Mouse (Mus musculus): ENCODE data around the gene Syt5. TPM values are rescaled to one million over a fixed set of nuclear protein-coding genes. Genes with fewer than 3 reads are reported as not detected.
A peak's percentile ranks its signal among the peaks of the same experiment; 100 is the strongest.
"Not testable (repeated sequence)": the region's sequence is repeated elsewhere in the genome, so short reads cannot be mapped to it uniquely, and the experiment has no call there.

Syt5 gene
- polyA plus RNA-seq, 1 experiment from 2014 or later, result 8.1 TPM

DNA sequence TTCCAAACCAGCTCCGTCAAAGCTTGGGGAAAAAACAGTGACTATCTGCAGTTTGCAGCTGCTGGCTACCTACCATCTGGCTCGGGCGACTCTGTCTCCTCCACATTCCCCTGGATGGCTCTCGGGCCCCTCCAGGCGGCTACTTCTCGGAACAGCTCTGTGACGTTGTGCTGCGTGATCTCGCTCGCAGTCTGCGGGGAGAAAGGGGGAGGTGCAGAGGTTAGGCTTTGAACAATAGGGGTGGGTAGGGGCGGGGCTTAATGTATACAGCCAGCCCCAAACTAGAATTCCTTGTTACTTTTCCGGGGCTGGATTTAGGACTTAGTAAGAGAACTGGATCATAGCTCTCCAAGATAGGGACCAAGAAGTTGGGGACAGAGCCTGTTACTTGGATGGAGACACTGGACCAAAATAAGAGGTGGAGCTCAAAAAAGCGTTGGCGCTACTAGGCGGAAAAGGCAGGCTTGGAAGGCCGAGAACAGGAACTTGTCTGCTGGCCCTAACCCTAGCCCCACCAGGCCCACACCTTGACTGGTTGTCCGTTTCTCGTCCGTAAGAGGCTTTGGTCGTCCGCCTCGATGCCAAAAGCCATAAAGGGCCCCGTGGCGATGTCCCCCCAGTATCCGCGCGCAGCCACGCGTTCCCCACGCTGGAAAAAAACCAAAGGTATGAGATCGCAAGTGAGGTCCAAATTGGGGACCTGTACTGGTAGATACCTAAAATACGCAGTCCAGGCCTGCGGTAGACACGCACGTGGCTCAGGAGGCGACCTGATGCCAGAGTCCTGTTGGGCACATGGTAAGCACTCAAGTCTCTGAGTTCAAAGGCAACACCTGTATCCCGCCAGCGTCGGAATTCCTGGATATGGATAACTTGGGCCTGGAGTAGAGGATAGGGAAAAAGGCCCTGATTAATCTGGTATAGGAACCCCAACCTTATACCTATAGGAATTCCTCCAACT lies 20.7 kb downstream of the Syt5 start:
- Histone ChIP-seq H3K4me3 (ENCODE audit: low read depth, low read length) (peak overlapping the region; percentile 31), H3K27ac (ENCODE audit: low read length) (peak overlapping the region; percentile 39; the same call in 1 of the 2 replicates), H3K27me3 (ENCODE audit: control insufficient read depth, insufficient read depth, low read length) (no peaks in the 10 kb centered on the region), H3K4me1 (ENCODE audit: control insufficient read depth, insufficient read depth, low read length) (no peaks in the 10 kb centered on the region), H3K4me2 (replicated peaks; ENCODE audit: low read depth, low read length) (peak overlapping the region; percentile 54), H3K9me3 (ENCODE audit: control insufficient read depth, low read depth, low read length) (no peaks in the 10 kb centered on the region), H3K36me3 (ENCODE audit: control insufficient read depth, insufficient read depth, low read length) (no peaks in the 10 kb centered on the region), H3K9ac (replicated peaks; ENCODE audit: low read depth, low read length) (peak overlapping the region; percentile 25; the same call in 1 of the 2 replicates)
- ATAC-seq (ENCODE audit: insufficient number of reproducible peaks, insufficient read depth, low FRiP score, low read depth), result peak; percentile 90
- 26% methylated on average over 40 of the region's 40 CpGs for WGBS

DNA sequence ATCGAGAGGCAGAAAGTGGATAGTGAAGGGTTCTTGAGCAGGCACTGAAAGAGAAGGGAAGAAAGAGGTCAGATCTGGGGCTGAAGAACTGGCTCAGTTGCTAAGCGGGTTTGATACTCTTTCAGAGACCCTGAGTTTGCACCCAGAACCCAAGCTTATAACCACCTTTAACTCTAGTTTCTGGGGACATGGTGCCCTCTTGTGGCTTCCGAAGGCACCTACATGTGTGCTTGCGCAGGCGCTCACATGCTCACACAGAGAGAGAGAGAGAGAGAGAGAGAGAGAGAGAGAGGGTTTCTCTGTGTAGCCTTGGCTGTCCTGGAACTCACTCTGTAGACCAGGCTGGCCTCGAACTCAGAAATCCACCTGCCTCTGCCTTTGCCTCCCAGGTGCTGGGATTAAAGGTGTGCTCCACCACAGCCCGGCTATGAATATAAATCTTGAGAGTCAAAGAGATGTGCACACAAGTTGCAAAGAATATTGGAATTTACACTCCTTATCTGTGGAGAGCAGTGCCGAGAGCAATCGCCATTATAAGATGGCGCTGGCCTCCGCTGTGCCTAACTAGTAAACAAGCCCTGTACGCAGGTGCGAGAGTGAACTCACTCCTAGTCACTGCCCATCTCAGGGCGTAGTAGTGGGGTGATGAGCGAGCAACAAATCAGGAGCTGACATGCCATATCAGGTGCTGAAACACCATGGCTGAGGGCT lies 23.0 kb downstream of the Syt5 start, which contains the start of gene Tnni3:
Gene Tnni3 (minus strand): TSS at position 18 of the 711 bp plus-strand sequence.
- H3K9ac ChIP-seq (replicated peaks; ENCODE audit: low read depth, low read length); H3K4me1 ChIP-seq (ENCODE audit: control insufficient read depth, insufficient read depth, low read length); H3K27ac ChIP-seq (ENCODE audit: low read length); H3K4me2 ChIP-seq (replicated peaks; ENCODE audit: low read depth, low read length); H3K9me3 ChIP-seq (ENCODE audit: control insufficient read depth, low read depth, low read length); H3K27me3 ChIP-seq (ENCODE audit: control insufficient read depth, insufficient read depth, low read length); H3K4me3 ChIP-seq (ENCODE audit: low read depth, low read length); ATAC-seq (ENCODE audit: insufficient number of reproducible peaks, insufficient read depth, low FRiP score, low read depth); H3K36me3 ChIP-seq (ENCODE audit: control insufficient read depth, insufficient read depth, low read length): not testable (repeated sequence)
- 72% methylated on average over 15 of the region's 15 CpGs for WGBS

DNA sequence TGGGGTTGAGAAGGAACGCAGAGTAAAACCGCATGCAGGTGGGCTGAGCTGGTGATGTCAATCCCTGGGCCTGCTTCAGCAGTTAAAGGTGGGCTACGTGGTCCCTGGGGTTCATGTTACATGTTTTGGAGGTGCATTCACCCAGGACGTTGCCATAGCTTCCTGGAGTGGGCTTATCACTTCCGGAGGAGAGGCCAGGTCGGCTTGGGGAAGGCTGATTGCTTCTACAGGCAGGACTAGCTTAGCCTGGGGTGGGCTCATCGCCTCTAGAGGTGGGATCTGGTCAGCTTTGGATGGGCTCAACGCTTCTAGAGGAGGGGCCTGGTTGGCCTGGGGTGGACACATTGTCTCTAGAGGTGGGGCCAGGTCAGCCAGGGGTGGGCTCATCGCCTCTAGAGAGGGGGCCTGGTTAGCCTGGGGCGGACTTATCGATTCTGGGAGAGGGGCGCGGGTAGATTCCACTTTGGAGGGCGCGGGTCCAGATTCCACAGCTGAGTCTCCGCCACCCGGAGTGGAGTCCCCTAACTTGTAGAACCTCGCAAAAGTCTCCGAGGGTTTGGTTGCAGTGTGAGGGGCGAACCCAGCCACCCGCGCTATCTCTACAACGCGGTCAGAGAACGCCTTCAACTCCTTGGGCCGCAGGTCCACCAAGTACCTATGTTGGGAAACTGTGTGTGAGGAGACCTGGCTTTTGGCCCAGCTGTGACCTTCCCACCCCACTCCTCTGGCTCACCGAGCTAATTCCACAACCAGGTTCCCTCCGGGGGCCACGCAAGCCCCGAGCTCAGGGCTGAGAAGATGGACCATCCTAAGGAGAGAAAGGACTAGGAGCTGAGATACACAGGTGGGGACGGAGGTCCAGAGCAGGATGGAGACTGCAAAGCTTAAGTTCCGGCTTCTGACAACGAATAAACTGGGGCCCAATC lies 23.9 kb downstream of the Syt5 start:
- H3K4me2 ChIP-seq (replicated peaks; ENCODE audit: low read depth, low read length), result no peak overlapping the region
- no peaks in the 10 kb centered on the region for H3K4me1 ChIP-seq (ENCODE audit: control insufficient read depth, insufficient read depth, low read length)
- H3K36me3 ChIP-seq (ENCODE audit: control insufficient read depth, insufficient read depth, low read length), result no peaks in the 10 kb centered on the region
- no peaks in the 10 kb centered on the region for H3K27me3 ChIP-seq (ENCODE audit: control insufficient read depth, insufficient read depth, low read length)
- H3K27ac ChIP-seq (ENCODE audit: low read length), result no peak overlapping the region
- no peak overlapping the region for H3K4me3 ChIP-seq (ENCODE audit: low read depth, low read length)
- WGBS, result 90% methylated on average over 33 of the region's 33 CpGs
- no peaks in the 10 kb centered on the region for H3K9me3 ChIP-seq (ENCODE audit: control insufficient read depth, low read depth, low read length)
- H3K9ac ChIP-seq (replicated peaks; ENCODE audit: low read depth, low read length), result no peak overlapping the region
- no peak for ATAC-seq (ENCODE audit: insufficient number of reproducible peaks, insufficient read depth, low FRiP score, low read depth)

DNA sequence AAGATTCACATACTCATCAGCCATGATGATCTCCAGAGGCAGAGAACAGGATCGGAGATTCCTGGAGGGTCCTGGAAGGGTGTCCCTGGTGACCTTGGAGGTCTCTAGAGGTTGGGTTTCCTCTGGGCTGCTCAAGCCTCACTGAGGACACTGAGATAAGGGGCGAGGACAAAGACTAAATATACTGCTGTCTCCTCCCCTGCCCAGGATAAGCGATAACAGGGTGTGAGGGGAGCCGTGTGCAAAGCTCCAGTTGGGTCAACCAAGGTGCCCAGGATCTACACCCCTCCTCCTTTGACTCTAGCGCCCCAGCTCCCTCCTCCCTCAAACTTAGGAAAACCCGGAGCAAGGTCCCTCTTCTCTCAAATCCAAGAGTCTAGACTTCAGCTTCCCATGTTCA lies 25.0 kb downstream of the Syt5 start:
- H3K27ac ChIP-seq (ENCODE audit: low read length), result no peak overlapping the region
- H3K9ac ChIP-seq (replicated peaks; ENCODE audit: low read depth, low read length), result no peak overlapping the region
- no peaks in the 10 kb centered on the region for H3K4me1 ChIP-seq (ENCODE audit: control insufficient read depth, insufficient read depth, low read length)
- H3K27me3 ChIP-seq (ENCODE audit: control insufficient read depth, insufficient read depth, low read length), result no peaks in the 10 kb centered on the region
- ATAC-seq (ENCODE audit: insufficient number of reproducible peaks, insufficient read depth, low FRiP score, low read depth), result no peak
- no peak overlapping the region for H3K4me3 ChIP-seq (ENCODE audit: low read depth, low read length)
- no peaks in the 10 kb centered on the region for H3K9me3 ChIP-seq (ENCODE audit: control insufficient read depth, low read depth, low read length)
- H3K36me3 ChIP-seq (ENCODE audit: control insufficient read depth, insufficient read depth, low read length), result no peaks in the 10 kb centered on the region
- no peak overlapping the region for H3K4me2 ChIP-seq (replicated peaks; ENCODE audit: low read depth, low read length)
- 72% methylated on average over 6 of the region's 6 CpGs for WGBS

DNA sequence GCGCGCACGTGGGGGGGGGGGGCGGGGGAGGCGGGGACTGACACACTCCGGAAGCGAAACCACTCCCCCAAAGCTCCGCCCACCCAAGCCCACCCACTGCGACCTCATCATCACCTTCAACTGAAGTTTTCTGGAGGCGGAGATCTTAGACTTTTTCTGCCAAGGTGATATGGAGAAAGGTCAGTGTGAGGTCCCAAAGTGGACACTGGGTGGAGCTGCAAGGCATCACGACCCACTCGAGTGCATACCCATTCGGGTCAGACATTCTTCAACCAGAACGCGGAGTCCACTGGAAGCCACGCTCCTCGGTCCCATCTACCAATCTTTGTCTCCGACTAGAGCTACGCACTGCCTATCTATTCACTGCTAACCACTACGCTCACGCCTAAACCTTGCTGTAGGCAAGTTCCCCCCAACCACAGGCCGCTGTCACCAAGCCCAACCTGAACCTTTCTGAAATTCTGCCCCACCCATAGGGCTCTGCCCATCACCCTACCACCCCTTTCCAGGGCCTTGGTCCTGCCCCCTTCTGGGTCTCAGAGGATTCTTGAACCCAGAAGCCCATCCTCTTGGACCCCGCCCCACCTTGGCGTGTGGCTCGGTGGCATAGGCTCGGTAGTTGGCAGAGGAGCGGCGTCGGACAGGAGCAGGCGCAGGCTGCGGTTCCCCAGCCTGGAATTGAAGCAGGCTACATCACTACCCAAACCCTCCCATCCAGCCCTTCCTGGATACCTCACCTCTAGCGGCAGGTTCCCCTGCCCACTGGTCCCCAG lies 25.9 kb downstream of the Syt5 start:
- Histone ChIP-seq H3K9me3 (ENCODE audit: control insufficient read depth, low read depth, low read length) (no peaks in the 10 kb centered on the region), H3K4me1 (ENCODE audit: control insufficient read depth, insufficient read depth, low read length) (peaks cover 1% of the 10 kb centered on the region; the same call in 1 of the 2 replicates), H3K27me3 (ENCODE audit: control insufficient read depth, insufficient read depth, low read length) (no peaks in the 10 kb centered on the region), H3K36me3 (ENCODE audit: control insufficient read depth, insufficient read depth, low read length) (no peaks in the 10 kb centered on the region), H3K9ac (replicated peaks; ENCODE audit: low read depth, low read length) (no peak overlapping the region), H3K4me2 (replicated peaks; ENCODE audit: low read depth, low read length) (peak overlapping the region; percentile 46), H3K27ac (ENCODE audit: low read length) (no peak overlapping the region), H3K4me3 (ENCODE audit: low read depth, low read length) (peak overlapping the region; percentile 11; the same call in 1 of the 2 replicates)
- WGBS, result 32% methylated on average over 30 of the region's 32 CpGs
- ATAC-seq (ENCODE audit: insufficient number of reproducible peaks, insufficient read depth, low FRiP score, low read depth), result no peak

DNA sequence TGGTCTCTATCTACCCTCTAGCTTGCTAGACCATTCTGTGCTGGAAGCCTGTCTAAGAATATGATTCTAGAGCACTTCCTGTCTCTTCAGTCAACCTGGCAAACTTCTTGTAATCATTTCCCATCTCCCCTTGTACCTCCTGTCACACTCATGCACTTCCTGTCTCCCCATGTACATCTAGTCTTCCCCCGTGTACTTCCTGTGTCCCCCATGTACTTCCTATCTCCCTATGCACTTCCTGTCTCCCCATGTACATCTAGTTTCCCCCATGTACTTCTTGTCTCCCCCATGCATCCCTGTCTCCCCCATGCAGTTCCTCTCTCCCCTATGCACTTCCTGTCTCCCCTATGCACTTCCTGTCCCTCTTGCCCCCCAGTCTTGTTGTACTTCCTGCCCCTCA lies 28.9 kb downstream of the Syt5 start:
- H3K9ac ChIP-seq (replicated peaks; ENCODE audit: low read depth, low read length), result no peak overlapping the region
- ATAC-seq (ENCODE audit: insufficient number of reproducible peaks, insufficient read depth, low FRiP score, low read depth), result no peak
- no peaks in the 10 kb centered on the region for H3K9me3 ChIP-seq (ENCODE audit: control insufficient read depth, low read depth, low read length)
- H3K27me3 ChIP-seq (ENCODE audit: control insufficient read depth, insufficient read depth, low read length), result no peaks in the 10 kb centered on the region
- H3K36me3 ChIP-seq (ENCODE audit: control insufficient read depth, insufficient read depth, low read length), result no peaks in the 10 kb centered on the region
- H3K4me3 ChIP-seq (ENCODE audit: low read depth, low read length), result no peak overlapping the region
- H3K4me2 ChIP-seq (replicated peaks; ENCODE audit: low read depth, low read length), result no peak overlapping the region
- no peak overlapping the region for H3K27ac ChIP-seq (ENCODE audit: low read length)
- peaks cover 24% of the 10 kb centered on the region for H3K4me1 ChIP-seq (ENCODE audit: control insufficient read depth, insufficient read depth, low read length)
- WGBS, result 71% methylated on average over 1 of the region's 1 CpGs

DNA sequence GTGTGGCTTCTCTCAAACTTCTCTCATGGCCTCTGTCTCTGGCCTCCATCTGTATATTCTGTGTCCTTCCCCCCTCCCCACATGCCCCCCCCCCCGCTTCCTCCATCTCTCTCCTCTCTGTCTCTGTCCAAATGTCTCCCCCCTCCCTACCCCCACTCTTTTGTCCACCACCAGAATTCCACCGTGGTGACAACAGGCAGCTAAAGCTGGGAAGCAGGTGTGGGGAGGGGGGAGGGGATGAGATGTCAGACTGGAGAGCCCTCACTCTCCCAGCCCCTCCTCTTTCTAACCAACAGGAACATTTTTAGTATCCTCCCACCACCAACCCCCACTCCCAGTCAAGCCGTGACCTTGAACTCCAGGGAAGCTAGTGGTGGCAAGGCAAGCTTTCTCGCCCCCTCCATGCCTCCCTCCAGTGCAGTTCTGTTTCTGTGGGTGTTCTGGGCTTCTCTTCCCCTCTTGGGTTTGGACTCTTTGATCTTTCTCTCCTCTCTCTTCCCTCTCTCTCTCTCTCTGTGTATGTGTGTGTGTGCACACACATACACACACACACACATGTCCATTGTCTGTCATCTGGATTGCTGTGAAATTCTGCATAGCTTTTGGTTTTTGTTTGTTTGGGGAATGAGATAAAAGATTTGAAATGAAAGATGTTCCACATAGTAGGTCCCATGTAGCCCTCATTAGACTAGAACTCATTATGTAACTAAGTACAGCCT lies 30.9 kb downstream of the Syt5 start, which contains the start of gene Tnnt1:
Gene Tnnt1 (minus strand): TSS at position 51 of the 719 bp plus-strand sequence.
- H3K4me2 ChIP-seq (replicated peaks; ENCODE audit: low read depth, low read length), result no peak within 1 kb of the TSS
- ATAC-seq (ENCODE audit: insufficient number of reproducible peaks, insufficient read depth, low FRiP score, low read depth), result no peak
- no peak within 1 kb of the TSS for H3K4me3 ChIP-seq (ENCODE audit: low read depth, low read length)
- H3K27ac ChIP-seq (ENCODE audit: low read length), result no peak within 1 kb of the TSS; the same call in 1 of the 2 replicates
- H3K4me1 ChIP-seq (ENCODE audit: control insufficient read depth, insufficient read depth, low read length), result peaks cover 25% of the 10 kb centered on the region
- H3K9me3 ChIP-seq (ENCODE audit: control insufficient read depth, low read depth, low read length), result no peaks in the 10 kb centered on the region
- H3K27me3 ChIP-seq (ENCODE audit: control insufficient read depth, insufficient read depth, low read length), result no peaks in the 10 kb centered on the region
- 12% methylated on average over 4 of the region's 4 CpGs for WGBS
- H3K36me3 ChIP-seq (ENCODE audit: control insufficient read depth, insufficient read depth, low read length), result no peaks in the 10 kb centered on the region
- no peak within 1 kb of the TSS for H3K9ac ChIP-seq (replicated peaks; ENCODE audit: low read depth, low read length)
